Mouse (Mus musculus): Measurements from ENCODE around the gene Dnlz.

DNA sequence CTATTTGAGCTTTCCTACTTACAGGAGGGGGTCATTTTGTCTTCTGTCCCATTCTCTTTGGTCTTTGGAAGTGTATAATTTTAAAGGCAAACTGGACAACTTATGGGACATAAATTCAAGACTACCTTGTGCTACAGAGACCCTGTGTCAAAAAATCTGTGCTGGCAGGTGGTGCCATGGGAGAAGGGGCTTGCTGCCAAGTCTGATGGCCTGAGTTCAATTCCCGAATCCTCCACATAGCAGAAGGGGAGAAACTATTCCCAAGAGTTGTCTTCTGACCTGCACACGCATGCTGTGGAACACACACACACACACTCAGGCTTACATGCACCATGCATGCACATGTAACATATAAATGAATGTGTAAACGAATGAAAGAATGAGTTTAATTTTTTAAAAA, 45.2 kb downstream of the Dnlz start:
- TF ChIP-seq CTCF (IDR thresholded peaks at IDR 0.05; ENCODE audit: low read depth, low read length): no peak
- no peak for TF ChIP-seq POLR2A (IDR thresholded peaks at IDR 0.05; ENCODE audit: borderline replicate concordance, low read depth, low read length)

Measured in bone marrow macrophage, adult 2 months (primary cell).